Mouse (Mus musculus) midbrain, embryonic 16.5 days (tissue): Measurements from ENCODE around the gene Mnd1. TPM values are rescaled to one million over a fixed set of nuclear protein-coding genes. Genes with fewer than 3 reads are reported as not detected.
A peak's percentile ranks its signal among the peaks of the same experiment; 100 is the strongest.

Experiments used
- ATAC-seq: fragments of 200-750 bp; cut with Nextera tagmentation; 2 replicates; pipeline ENCODE4 v1.8.0; 2017; ENCODE audit warnings: moderate TSS enrichment
- H3K27ac ChIP-seq: fragments of 300-500 bp; sonication (generic); 2 replicates; pipeline ENCODE4 v1.5.1; 2014; ENCODE audit warnings: mild to moderate bottlenecking, low read length, mixed read lengths
- H3K27me3 ChIP-seq: fragments of 300-500 bp; sonication (generic); 2 replicates; pipeline ENCODE4 v1.6.1; 2014; ENCODE audit warnings: low read depth, low read length, mixed read lengths; ENCODE audit not compliant: control insufficient read depth, insufficient read depth
- H3K36me3 ChIP-seq: fragments of 300-500 bp; sonication (generic); 2 replicates; pipeline ENCODE4 v1.6.1; 2014; ENCODE audit warnings: mild to moderate bottlenecking, low read length, moderate library complexity, mixed read lengths; ENCODE audit not compliant: control insufficient read depth, insufficient read depth
- H3K4me1 ChIP-seq: fragments of 300-500 bp; sonication (generic); 2 replicates; pipeline ENCODE4 v1.6.1; 2014; ENCODE audit warnings: mild to moderate bottlenecking, low read length, mixed read lengths; ENCODE audit not compliant: control insufficient read depth, insufficient read depth
- H3K4me2 ChIP-seq: fragments of 300-500 bp; sonication (generic); 2 replicates; pipeline ENCODE4 v1.6.1; 2014; ENCODE audit warnings: mild to moderate bottlenecking, low read length, mixed read lengths
- H3K4me3 ChIP-seq: fragments of 300-500 bp; sonication (generic); 2 replicates; pipeline ENCODE4 v1.5.1; 2014; ENCODE audit warnings: low read depth, mild to moderate bottlenecking, low read length, moderate library complexity, mixed read lengths
- H3K9ac ChIP-seq: fragments of 300-500 bp; sonication (generic); 2 replicates; pipeline ENCODE4 v1.6.1; 2014; ENCODE audit warnings: low read depth, low read length, mixed read lengths
- H3K9me3 ChIP-seq: fragments of 300-500 bp; sonication (generic); replicated peaks from 2 replicates; pipeline ENCODE4 v1.6.1; 2014; ENCODE audit warnings: mild to moderate bottlenecking, low read length, mixed read lengths; ENCODE audit not compliant: control insufficient read depth, poor library complexity, severe bottlenecking
- whole genome bisulfite sequencing: fragments of 180-500 bp; shearing (Covaris S2); extraction: QIAGEN DNeasy Blood & Tissue Kit; methylation state at CpG from one replicate; pipeline ENCODE4 v1.1.7; 2014; 5-methylcytosine and 5-hydroxymethylcytosine counted together
- polyA plus RNA-seq: library from polyadenylated mRNA; unstranded; fragments of >200 nt; fragmentation: Nextera tagmentation; extraction: Ambion mirVana; gene quantifications from 2 replicates; pipeline ENCODE4 v1.2.1, GENCODE M21; 2015

Gene Mnd1
- polyA plus RNA-seq, 1 experiment from 2014 or later = 1.4 TPM

DNA sequence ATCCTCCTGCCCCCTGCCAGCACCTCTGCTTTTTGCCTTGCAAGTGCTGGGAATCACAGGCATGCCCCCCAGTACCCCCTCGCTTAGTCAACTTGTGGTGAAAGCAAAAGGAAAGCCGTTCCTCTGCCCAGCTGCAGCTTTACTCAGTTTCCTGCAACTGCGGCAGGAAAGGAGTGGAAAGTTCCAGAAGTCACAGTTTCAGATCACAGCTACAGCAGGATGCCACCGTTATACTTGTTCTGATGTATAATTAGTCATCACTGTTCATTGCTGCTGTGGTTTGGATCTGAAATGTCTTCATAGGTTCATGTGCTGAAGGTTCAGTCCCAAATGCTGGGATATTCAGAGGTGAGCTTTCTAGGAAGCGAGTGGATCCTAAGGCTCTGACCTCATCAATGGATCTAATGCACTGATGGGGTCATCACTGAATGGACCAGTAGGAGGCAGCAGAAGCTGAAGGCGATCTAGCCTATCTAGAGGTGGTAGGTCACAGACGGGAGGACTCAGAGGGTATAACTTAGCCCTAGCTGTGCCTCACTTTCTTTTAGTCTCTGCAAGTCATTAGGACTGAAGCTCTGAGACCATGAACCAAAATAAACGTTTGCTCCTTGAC is 13.9 kb upstream of the Mnd1 start:
- H3K27me3 ChIP-seq = no peaks in the 10 kb centered on the region
- H3K36me3 ChIP-seq = peaks cover 25% of the 10 kb centered on the region
- H3K4me3 ChIP-seq = no peak overlapping the region
- no peak overlapping the region for H3K9ac ChIP-seq
- no peaks in the 10 kb centered on the region for H3K9me3 ChIP-seq
- H3K4me1 ChIP-seq = no peaks in the 10 kb centered on the region; the same call in 1 of the 2 replicates
- no peak for ATAC-seq
- WGBS = 73% methylated on average over 8 of the region's 8 CpGs
- no peak overlapping the region for H3K4me2 ChIP-seq
- no peak overlapping the region for H3K27ac ChIP-seq

DNA sequence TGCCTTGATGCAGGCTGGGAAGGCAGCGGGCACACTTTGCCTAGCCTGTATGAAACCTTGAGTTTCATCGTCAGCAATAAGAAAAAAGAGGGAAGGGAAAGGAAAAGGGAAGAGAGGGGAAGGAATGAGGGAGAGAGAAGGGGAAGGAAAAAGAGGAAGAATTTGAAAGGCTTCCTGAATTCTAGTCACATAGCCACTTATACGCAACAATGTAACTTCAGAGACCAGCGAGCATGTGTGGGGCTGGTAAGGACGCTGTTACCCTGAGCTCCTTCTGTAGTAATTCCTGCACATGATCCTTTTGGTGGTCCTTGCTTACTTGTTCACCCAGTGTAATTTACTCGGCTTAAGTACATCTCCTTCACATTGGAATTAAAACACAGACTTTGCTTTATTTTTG is 13.4 kb upstream of the Mnd1 start:
- H3K4me3 ChIP-seq = no peak overlapping the region
- no peak for ATAC-seq
- H3K27me3 ChIP-seq = no peaks in the 10 kb centered on the region
- no peaks in the 10 kb centered on the region; the same call in 1 of the 2 replicates for H3K4me1 ChIP-seq
- no peak overlapping the region for H3K4me2 ChIP-seq
- H3K27ac ChIP-seq = no peak overlapping the region
- 82% methylated on average over 6 of the region's 6 CpGs for WGBS
- no peaks in the 10 kb centered on the region for H3K9me3 ChIP-seq
- no peak overlapping the region for H3K9ac ChIP-seq
- H3K36me3 ChIP-seq = peaks cover 30% of the 10 kb centered on the region

DNA sequence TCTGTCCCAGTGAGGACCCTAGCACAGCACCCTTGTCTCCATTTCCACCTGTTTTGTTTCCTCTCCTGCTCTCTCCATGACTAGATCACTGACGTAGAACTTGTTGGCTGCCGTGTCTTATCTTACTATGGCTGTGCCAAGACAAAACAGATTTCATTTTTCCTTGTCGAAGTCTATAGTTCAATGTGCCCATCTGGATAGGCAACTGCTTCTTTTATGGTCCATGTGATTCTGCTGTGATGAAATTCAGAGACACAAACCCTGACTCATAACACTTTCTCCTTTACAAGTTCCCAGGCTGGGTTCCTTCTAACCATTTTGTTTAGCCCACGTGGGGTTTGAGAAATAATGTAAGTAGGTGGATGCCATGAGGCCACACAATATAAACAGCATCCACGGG is 10.5 kb upstream of the Mnd1 start:
- WGBS = 93% methylated on average over 5 of the region's 5 CpGs
- H3K27ac ChIP-seq = no peak overlapping the region
- H3K9ac ChIP-seq = no peak overlapping the region
- no peak overlapping the region for H3K4me3 ChIP-seq
- H3K4me2 ChIP-seq = no peak overlapping the region
- peaks cover 28% of the 10 kb centered on the region for H3K36me3 ChIP-seq
- no peak for ATAC-seq
- H3K9me3 ChIP-seq = no peaks in the 10 kb centered on the region
- no peaks in the 10 kb centered on the region for H3K27me3 ChIP-seq
- no peaks in the 10 kb centered on the region for H3K4me1 ChIP-seq

DNA sequence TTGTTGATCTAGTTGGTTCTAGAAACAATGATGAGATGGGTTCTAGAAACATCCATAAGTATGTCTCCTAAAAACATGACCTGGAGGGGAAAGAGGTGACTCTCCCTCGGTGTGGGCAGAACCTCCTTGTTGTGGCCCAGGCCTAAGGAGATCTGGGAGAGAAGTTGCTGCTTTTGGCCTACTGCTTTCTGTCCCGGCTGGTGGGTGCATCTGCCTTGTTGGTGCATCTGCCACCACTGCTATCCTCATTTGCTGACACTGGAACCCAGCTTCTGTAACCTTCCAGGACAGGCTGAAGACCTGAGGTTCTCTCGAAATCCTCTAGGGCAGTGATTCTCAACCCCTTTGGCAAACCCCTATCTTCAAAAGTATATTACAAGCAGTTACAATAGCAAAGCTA is 9.8 kb upstream of the Mnd1 start:
- no peak for ATAC-seq
- Histone ChIP-seq H3K27me3 (no peaks in the 10 kb centered on the region), H3K4me3 (no peak overlapping the region), H3K9me3 (no peaks in the 10 kb centered on the region), H3K4me1 (no peaks in the 10 kb centered on the region), H3K9ac (no peak overlapping the region), H3K36me3 (peaks cover 23% of the 10 kb centered on the region), H3K27ac (no peak overlapping the region), H3K4me2 (no peak overlapping the region)
- WGBS = 98% methylated on average over 3 of the region's 3 CpGs

DNA sequence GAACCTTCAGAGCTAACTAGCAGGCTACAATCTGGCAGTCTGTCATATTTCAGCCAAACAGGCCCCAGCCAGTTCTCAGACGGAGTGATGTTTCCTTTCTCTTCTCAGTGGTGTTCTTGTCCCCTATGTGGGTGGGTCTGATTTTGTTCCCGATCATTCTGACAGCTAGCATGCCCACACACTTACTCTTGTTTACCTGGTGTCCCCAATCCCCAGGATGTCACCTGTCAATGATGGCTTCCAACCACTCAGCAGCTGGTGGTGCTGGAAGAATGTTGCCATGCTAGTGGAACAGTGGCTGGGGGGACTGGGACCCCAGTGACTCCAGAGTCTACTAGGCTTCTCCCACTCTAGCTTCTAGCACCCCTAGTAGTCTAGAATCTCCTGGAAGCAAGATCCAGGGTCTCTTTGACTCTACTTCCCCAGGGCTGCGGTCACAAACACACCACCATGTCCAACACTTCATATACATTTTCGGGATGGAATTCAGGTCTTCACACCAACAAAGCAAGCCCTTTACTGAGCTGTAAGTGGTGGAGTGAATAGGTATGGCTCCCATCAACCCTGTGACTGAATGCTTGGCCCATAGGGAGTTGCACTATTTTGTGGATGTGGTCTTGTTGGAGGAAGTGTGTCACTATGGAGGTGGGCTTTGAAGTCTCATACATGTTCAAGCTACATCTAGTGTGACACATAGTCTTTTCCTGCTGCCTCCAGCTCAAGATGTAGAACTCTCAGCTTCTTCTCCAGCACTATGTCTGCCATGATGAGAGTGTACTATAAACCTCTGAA is 2.2 kb upstream of the Mnd1 start:
- no peak overlapping the region for H3K4me2 ChIP-seq
- no peak for ATAC-seq
- H3K9ac ChIP-seq = no peak overlapping the region
- no peaks in the 10 kb centered on the region for H3K9me3 ChIP-seq
- 93% methylated on average over 4 of the region's 4 CpGs for WGBS
- H3K36me3 ChIP-seq = peaks cover 9% of the 10 kb centered on the region
- H3K4me1 ChIP-seq = 0 out of 2 replicates have a peak, but pooled peaks cover 2% of the 10 kb centered on the region
- H3K27ac ChIP-seq = no peak overlapping the region
- no peaks in the 10 kb centered on the region for H3K27me3 ChIP-seq
- no peak overlapping the region for H3K4me3 ChIP-seq

DNA sequence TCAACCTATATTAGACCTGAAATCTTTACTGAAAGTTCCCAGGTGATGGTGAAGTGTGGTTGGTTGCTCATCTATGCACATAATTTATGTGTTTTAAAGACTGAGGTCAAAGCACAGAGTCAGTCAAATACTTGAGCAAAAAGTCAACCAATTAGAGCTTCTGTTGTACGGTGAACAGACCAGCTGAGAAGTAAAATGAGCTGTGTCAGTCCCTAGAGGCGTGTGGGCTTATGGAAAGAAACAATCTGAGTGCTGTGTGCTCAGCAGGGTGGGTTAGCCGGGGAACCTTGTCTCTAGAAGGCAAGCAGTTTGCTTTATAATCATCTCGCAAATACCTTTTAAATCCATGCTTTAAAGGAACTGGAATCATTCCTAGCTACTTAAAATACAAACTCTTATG is 1.4 kb upstream of the Mnd1 start:
- Histone ChIP-seq H3K4me2 (no peak overlapping the region), H3K27ac (no peak overlapping the region), H3K9me3 (no peaks in the 10 kb centered on the region), H3K4me1 (0 out of 2 replicates have a peak, but pooled peaks cover 2% of the 10 kb centered on the region), H3K9ac (no peak overlapping the region), H3K36me3 (peaks cover 8% of the 10 kb centered on the region), H3K27me3 (no peaks in the 10 kb centered on the region), H3K4me3 (no peak overlapping the region)
- ATAC-seq = no peak
- WGBS = 28% methylated on average over 4 of the region's 4 CpGs

DNA sequence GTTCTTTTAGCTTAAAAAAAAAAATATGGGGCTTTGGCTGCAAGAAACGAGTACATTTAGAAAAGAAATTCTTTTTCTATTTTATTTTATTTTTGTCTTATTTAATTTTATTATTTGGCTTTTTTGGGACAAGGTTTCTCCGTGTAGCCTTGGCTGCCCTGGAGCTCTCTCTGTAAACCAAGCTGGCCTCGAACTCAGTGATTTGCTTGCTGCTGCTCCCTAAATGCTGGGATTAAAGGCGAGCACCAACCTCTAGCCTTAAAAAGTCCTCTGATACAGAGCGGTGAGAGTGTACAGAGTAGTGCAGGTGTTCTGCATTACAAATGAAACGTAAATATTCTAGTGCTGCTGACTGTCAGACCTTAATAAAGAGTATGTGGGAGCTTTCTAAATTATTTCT is 519 bp upstream of the Mnd1 start:
- Histone ChIP-seq H3K4me1 (0 out of 2 replicates have a peak, but pooled peaks cover 2% of the 10 kb centered on the region), H3K9me3 (no peaks in the 10 kb centered on the region), H3K4me3 (peak overlapping the region; percentile 56), H3K4me2 (peak overlapping the region; percentile 98), H3K36me3 (peaks cover 8% of the 10 kb centered on the region), H3K9ac (no peak overlapping the region), H3K27ac (no peak overlapping the region), H3K27me3 (no peaks in the 10 kb centered on the region)
- no peak for ATAC-seq
- 45% methylated on average over 6 of the region's 6 CpGs for WGBS

DNA sequence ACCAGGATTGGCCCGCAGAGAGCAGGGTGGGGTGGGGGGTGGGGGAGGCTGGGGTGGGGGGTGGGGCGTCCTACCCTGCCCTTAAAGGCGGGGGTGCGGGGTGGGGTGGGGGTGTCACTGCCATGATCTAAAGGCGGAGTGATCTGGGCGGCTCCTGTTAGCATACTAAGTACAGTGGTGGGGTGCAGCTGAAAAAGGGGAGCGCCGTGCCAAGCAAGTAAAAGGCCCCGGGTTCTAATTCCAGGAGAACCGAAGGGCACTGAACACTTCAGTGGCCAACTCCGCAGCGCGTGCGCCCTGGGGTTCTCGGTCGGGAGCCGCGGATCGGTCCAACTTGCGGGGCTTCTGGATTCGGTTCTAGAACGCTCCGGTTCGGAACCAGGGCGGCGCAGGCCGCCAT is 440 bp downstream of the Mnd1 start:
- Histone ChIP-seq H3K36me3 (peaks cover 7% of the 10 kb centered on the region), H3K4me2 (peak overlapping the region; percentile 98), H3K9ac (peak overlapping the region; percentile 62), H3K27me3 (no peaks in the 10 kb centered on the region), H3K9me3 (no peaks in the 10 kb centered on the region), H3K27ac (no peak overlapping the region), H3K4me1 (0 out of 2 replicates have a peak, but pooled peaks cover 2% of the 10 kb centered on the region), H3K4me3 (peak overlapping the region; percentile 56)
- WGBS = under 1% methylated on average over 26 of the region's 27 CpGs
- peak; percentile 47 for ATAC-seq

DNA sequence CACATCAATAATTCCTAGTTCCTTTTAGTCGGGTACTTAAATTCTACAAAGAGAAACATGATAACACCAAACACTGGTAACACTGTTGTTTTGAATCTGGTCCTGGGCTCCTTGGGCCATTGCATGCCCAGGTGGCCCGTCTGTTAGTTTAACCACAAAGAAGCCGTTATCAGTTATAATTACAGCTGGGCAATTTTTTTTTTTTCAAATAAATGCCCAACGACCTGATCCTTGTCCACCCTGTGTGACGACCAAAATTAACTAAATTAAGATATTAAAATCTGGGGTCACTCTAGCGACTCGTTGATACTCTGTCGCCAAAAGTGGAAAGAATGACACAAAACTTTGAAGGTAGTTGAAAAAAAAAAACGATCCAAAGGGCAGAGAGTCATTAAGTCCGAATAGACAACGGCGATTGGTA is 855 bp downstream of the Mnd1 start:
- Histone ChIP-seq H3K4me1 (0 out of 2 replicates have a peak, but pooled peaks cover 2% of the 10 kb centered on the region), H3K9ac (no peak overlapping the region), H3K36me3 (peaks cover 5% of the 10 kb centered on the region; the same call in 1 of the 2 replicates), H3K27ac (no peak overlapping the region), H3K4me2 (peak overlapping the region; percentile 98; the same call in 1 of the 2 replicates), H3K27me3 (no peaks in the 10 kb centered on the region), H3K9me3 (no peaks in the 10 kb centered on the region), H3K4me3 (no peak overlapping the region)
- WGBS = 16% methylated on average over 12 of the region's 12 CpGs
- ATAC-seq = no peak
